Mouse (Mus musculus): Measurements from ENCODE around the gene Lrrc8d.

DNA sequence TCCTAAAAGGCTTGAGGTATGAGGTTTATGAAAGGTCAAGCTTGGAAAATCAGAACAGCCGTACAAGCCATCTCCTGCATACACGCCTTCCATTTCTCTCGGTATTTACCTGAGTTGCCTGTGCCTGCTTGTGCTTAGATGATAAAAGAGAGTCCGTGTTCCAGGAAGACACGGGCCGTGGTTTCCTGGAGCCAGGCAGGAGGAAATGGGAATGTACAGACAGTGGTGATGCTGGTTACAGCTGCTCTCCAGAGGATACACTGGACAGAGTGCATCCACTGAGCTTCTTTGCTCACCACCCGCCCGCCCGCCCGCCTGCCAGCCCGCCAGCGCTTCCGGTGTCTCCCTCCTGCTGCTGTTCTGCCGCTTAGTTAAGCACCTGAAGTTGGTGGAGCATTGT is 116.3 kb downstream of the Lrrc8d start:
- no peak for TF ChIP-seq CTCF (IDR thresholded peaks at IDR 0.05; ENCODE audit: low read depth)
- TF ChIP-seq EP300 (IDR thresholded peaks at IDR 0.05; ENCODE audit: low read depth): no peak

All from heart, postnatal 0 days (tissue).